Mouse (Mus musculus): ENCODE measurements around the gene Pcgf2. TPM values are rescaled to one million over a fixed set of nuclear protein-coding genes. Genes with fewer than 3 reads are reported as not detected.
"Not testable (repeated sequence)": the region's sequence is repeated elsewhere in the genome, so short reads cannot be mapped to it uniquely, and the experiment has no call there.

Pcgf2 gene
- polyA plus RNA-seq, 1 experiment: 74.6 TPM

DNA sequence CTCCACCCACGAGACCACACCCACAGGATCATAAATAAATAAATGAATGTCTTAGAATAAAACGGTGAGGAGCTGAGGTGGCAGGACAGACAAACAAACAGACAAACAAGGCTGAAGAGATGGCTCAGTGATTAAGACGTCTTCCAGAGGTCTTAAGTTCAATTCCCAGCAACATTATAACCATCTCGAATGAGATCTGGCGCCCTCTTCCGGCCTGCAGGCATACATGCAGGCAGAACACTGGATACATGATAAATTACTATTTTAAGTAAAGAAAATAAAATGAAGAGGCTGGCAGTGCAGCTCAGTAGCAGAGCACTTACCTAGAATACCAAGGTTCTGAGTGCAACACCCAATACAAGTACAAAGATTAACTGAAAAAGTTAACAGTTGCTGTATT is 38.4 kb upstream of the Pcgf2 start:
- H3K36me3 ChIP-seq (ENCODE audit: control insufficient read depth, insufficient read depth, low read length, poor library complexity, severe bottlenecking): no peaks in the 10 kb centered on the region
- H3K27ac ChIP-seq (ENCODE audit: insufficient read depth, low read length): no peak overlapping the region
- TF ChIP-seq EP300 (IDR thresholded peaks at IDR 0.05; ENCODE audit: insufficient read depth, low read depth, low read length) (no peak), POLR2A (IDR thresholded peaks at IDR 0.05; ENCODE audit: insufficient read depth, low read length) (no peak), CTCF (IDR thresholded peaks at IDR 0.05; ENCODE audit: low read depth, low read length) (peak; percentile 68)
- H3K4me1 ChIP-seq (ENCODE audit: control insufficient read depth, insufficient read depth, low read length): peaks cover 3% of the 10 kb centered on the region
- no peak overlapping the region for H3K4me3 ChIP-seq (ENCODE audit: low read depth, low read length)
- no peaks in the 10 kb centered on the region for H3K9me3 ChIP-seq (replicated peaks; ENCODE audit: control insufficient read depth, insufficient read depth, low read length, poor library complexity, severe bottlenecking)
- H3K9ac ChIP-seq (ENCODE audit: low read depth, poor library complexity, severe bottlenecking): no peak overlapping the region
- no peaks in the 10 kb centered on the region for H3K27me3 ChIP-seq (ENCODE audit: control insufficient read depth, insufficient read depth, low read length, poor library complexity, severe bottlenecking)

DNA sequence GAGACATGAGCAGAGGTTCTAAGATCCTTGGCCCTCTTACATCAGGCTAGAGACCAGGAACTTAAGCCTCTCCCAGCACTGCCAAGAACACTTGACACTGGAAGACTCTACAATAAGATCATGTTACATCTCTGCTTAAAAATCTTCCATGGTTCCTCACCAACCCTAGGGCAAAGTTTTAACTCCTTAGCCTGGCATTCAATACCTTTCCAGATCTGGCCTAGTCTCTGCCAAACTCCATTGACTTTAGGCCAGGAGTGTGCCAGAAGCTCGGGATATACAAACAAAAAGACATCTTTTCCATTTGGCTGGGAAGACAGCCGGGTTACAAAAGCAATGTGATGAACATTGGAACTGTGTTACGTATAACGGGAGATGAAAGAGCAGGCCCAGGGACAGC is 37.3 kb upstream of the Pcgf2 start:
- H3K4me1 ChIP-seq (ENCODE audit: control insufficient read depth, insufficient read depth, low read length): peaks cover 6% of the 10 kb centered on the region
- H3K9me3 ChIP-seq (replicated peaks; ENCODE audit: control insufficient read depth, insufficient read depth, low read length, poor library complexity, severe bottlenecking): no peaks in the 10 kb centered on the region
- no peaks in the 10 kb centered on the region for H3K27me3 ChIP-seq (ENCODE audit: control insufficient read depth, insufficient read depth, low read length, poor library complexity, severe bottlenecking)
- no peak overlapping the region for H3K27ac ChIP-seq (ENCODE audit: insufficient read depth, low read length)
- TF ChIP-seq CTCF (IDR thresholded peaks at IDR 0.05; ENCODE audit: low read depth, low read length): no peak
- no peak for TF ChIP-seq POLR2A (IDR thresholded peaks at IDR 0.05; ENCODE audit: insufficient read depth, low read length)
- no peak for TF ChIP-seq EP300 (IDR thresholded peaks at IDR 0.05; ENCODE audit: insufficient read depth, low read depth, low read length)
- no peak overlapping the region for H3K4me3 ChIP-seq (ENCODE audit: low read depth, low read length)
- H3K36me3 ChIP-seq (ENCODE audit: control insufficient read depth, insufficient read depth, low read length, poor library complexity, severe bottlenecking): no peaks in the 10 kb centered on the region
- no peak overlapping the region for H3K9ac ChIP-seq (ENCODE audit: low read depth, poor library complexity, severe bottlenecking)

DNA sequence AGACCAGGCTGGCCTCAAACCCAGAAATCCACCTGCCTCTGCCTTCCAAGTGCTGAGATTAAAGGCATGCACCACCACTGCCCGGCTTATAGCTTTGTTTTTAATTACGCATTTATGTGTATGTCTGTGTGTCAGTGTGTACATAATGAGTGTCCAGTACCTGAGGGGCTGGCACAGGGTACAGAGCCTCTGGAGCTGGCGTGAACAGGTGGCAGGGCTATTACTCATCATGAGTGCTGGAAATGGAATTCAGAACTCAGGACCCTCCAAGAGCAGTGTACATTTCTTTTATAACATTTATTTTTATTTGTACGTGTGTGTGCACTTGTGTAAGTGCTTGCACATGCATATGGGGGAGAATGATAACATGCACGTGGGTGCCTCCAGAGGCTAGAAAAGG is 36.3 kb upstream of the Pcgf2 start:
- TF ChIP-seq EP300 (IDR thresholded peaks at IDR 0.05; ENCODE audit: insufficient read depth, low read depth, low read length) (no peak), CTCF (IDR thresholded peaks at IDR 0.05; ENCODE audit: low read depth, low read length) (no peak), POLR2A (IDR thresholded peaks at IDR 0.05; ENCODE audit: insufficient read depth, low read length) (no peak)
- H3K27me3 ChIP-seq (ENCODE audit: control insufficient read depth, insufficient read depth, low read length, poor library complexity, severe bottlenecking): no peaks in the 10 kb centered on the region
- no peak overlapping the region for H3K27ac ChIP-seq (ENCODE audit: insufficient read depth, low read length)
- no peak overlapping the region for H3K4me3 ChIP-seq (ENCODE audit: low read depth, low read length)
- H3K36me3 ChIP-seq (ENCODE audit: control insufficient read depth, insufficient read depth, low read length, poor library complexity, severe bottlenecking): peaks cover 2% of the 10 kb centered on the region; the same call in 1 of the 2 replicates
- peaks cover 5% of the 10 kb centered on the region for H3K4me1 ChIP-seq (ENCODE audit: control insufficient read depth, insufficient read depth, low read length)
- H3K9me3 ChIP-seq (replicated peaks; ENCODE audit: control insufficient read depth, insufficient read depth, low read length, poor library complexity, severe bottlenecking): no peaks in the 10 kb centered on the region
- H3K9ac ChIP-seq (ENCODE audit: low read depth, poor library complexity, severe bottlenecking): no peak overlapping the region

DNA sequence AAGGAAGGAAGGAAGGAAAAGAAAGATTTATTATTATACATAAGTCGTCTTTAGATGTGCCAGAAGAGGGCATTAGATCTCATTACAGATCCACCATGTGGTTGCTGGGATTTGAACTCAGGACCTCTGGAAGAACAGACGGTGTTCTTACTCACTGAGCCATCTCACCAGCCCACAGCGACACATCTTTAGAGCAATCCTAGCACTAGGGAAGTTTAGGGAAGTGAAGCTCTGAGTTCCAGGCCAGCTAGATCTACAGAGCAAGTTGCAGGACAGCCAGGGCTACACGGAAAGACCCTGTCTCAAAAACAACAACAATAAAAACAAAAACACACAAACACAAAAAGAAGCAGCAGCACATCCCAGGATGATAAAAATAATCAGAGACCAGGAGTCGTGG is 34.5 kb upstream of the Pcgf2 start:
- H3K9me3 ChIP-seq (replicated peaks; ENCODE audit: control insufficient read depth, insufficient read depth, low read length, poor library complexity, severe bottlenecking); H3K27ac ChIP-seq (ENCODE audit: insufficient read depth, low read length); H3K4me3 ChIP-seq (ENCODE audit: low read depth, low read length); H3K27me3 ChIP-seq (ENCODE audit: control insufficient read depth, insufficient read depth, low read length, poor library complexity, severe bottlenecking); H3K36me3 ChIP-seq (ENCODE audit: control insufficient read depth, insufficient read depth, low read length, poor library complexity, severe bottlenecking); H3K9ac ChIP-seq (ENCODE audit: low read depth, poor library complexity, severe bottlenecking); H3K4me1 ChIP-seq (ENCODE audit: control insufficient read depth, insufficient read depth, low read length): not testable (repeated sequence)

DNA sequence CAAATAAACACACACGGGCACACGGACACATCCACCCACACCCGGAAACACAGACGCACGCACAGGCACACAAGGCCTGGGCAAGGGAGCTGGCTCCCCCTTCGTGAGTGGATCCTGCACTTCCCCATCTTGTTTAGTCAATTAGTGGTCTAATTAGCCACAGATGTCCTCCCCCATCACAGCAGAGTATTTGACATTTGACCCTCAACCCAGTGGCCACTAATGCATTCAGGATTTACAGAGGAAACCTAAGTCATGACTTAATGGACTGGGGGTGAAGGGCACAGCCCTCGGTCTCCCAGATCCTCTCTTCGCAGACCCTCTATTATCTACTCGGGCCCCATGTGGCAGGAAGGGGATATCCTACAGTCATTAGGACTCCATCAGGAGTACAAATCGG is 33.4 kb upstream of the Pcgf2 start:
- Histone ChIP-seq H3K4me3 (ENCODE audit: low read depth, low read length) (no peak overlapping the region), H3K9ac (ENCODE audit: low read depth, poor library complexity, severe bottlenecking) (no peak overlapping the region), H3K27ac (ENCODE audit: insufficient read depth, low read length) (no peak overlapping the region)

DNA sequence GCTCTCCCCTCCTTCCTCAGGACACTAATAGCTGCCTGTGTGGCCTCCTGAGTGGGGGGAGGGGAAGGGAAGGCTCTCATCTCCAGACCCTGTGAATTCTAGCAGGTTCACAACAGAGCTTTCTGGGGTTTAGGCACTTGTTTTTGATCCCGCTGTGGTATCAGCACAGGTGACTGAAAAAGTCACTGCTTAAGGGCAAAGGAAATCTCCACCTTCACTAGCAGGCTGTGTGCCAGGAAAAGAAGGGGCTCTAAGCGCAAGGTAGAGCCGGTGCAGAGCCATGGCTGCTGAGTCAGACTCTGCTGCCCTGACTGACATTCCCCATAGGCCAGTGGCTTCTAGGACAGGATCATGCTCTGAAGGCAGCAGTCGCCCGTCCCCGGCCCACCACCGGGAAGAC is 28.4 kb upstream of the Pcgf2 start:
- Histone ChIP-seq H3K4me3 (ENCODE audit: low read depth, low read length) (no peak overlapping the region), H3K9ac (ENCODE audit: low read depth, poor library complexity, severe bottlenecking) (no peak overlapping the region), H3K9me3 (replicated peaks; ENCODE audit: control insufficient read depth, insufficient read depth, low read length, poor library complexity, severe bottlenecking) (no peaks in the 10 kb centered on the region), H3K36me3 (ENCODE audit: control insufficient read depth, insufficient read depth, low read length, poor library complexity, severe bottlenecking) (peaks cover 24% of the 10 kb centered on the region), H3K4me1 (ENCODE audit: control insufficient read depth, insufficient read depth, low read length) (peaks cover 5% of the 10 kb centered on the region), H3K27me3 (ENCODE audit: control insufficient read depth, insufficient read depth, low read length, poor library complexity, severe bottlenecking) (no peaks in the 10 kb centered on the region), H3K27ac (ENCODE audit: insufficient read depth, low read length) (no peak overlapping the region)
- TF ChIP-seq CTCF (IDR thresholded peaks at IDR 0.05; ENCODE audit: low read depth, low read length) (no peak), EP300 (IDR thresholded peaks at IDR 0.05; ENCODE audit: insufficient read depth, low read depth, low read length) (no peak), POLR2A (IDR thresholded peaks at IDR 0.05; ENCODE audit: insufficient read depth, low read length) (no peak)

More for the DNA sequence above, 33.4 kb upstream of the Pcgf2 start:
- Histone ChIP-seq H3K9me3 (replicated peaks; ENCODE audit: control insufficient read depth, insufficient read depth, low read length, poor library complexity, severe bottlenecking) (no peaks in the 10 kb centered on the region), H3K27me3 (ENCODE audit: control insufficient read depth, insufficient read depth, low read length, poor library complexity, severe bottlenecking) (no peaks in the 10 kb centered on the region), H3K4me1 (ENCODE audit: control insufficient read depth, insufficient read depth, low read length) (peaks cover 5% of the 10 kb centered on the region), H3K36me3 (ENCODE audit: control insufficient read depth, insufficient read depth, low read length, poor library complexity, severe bottlenecking) (peaks cover 7% of the 10 kb centered on the region; the same call in 1 of the 2 replicates)
- TF ChIP-seq EP300 (IDR thresholded peaks at IDR 0.05; ENCODE audit: insufficient read depth, low read depth, low read length) (no peak), POLR2A (IDR thresholded peaks at IDR 0.05; ENCODE audit: insufficient read depth, low read length) (no peak), CTCF (IDR thresholded peaks at IDR 0.05; ENCODE audit: low read depth, low read length) (no peak)

Data from ES-Bruce4 (cell line).